8 mouse cellular contexts compared by ENCODE assay signal in genomic region chr2:151605437-151605987, GRCm38 (mm10). TPM values are rescaled to one million over a fixed set of nuclear protein-coding genes. Genes with fewer than 3 reads are reported as not detected.
DNase-seq lines count a peak whose midpoint lies in the region; ATAC-seq and TF ChIP-seq lines count a peak whose summit lies in the region.

No protein-coding gene starts in this region.

- no peak overlapping the region for H3K4me2 ChIP-seq in forebrain, postnatal 0 days (ENCODE audit: low read depth)

- H3K27ac ChIP-seq in cerebellum, adult 2 months (ENCODE audit: insufficient read depth, low read length), result no peak overlapping the region
- peak overlapping the region; percentile 54; the same call in 1 of the 2 replicates for H3K27ac ChIP-seq in forebrain, postnatal 0 days (ENCODE audit: low read depth, low read length)
- peak overlapping the region; percentile 95 for H3K27ac ChIP-seq in layer of hippocampus, adult 2 months

- H3K27me3 ChIP-seq in cerebellum, adult 2 months (ENCODE audit: control insufficient read depth, insufficient read depth, low read length), result no peaks in the 10 kb centered on the region
- H3K27me3 ChIP-seq in forebrain, postnatal 0 days (ENCODE audit: insufficient read depth, low read length), result no peaks in the 10 kb centered on the region

- ATAC-seq in cerebellum, adult (ENCODE audit: insufficient number of reproducible peaks, low FRiP score, low TSS enrichment), result no peak
- peak; percentile 82 for ATAC-seq in forebrain, postnatal 0 days

- no peaks in the 10 kb centered on the region for H3K9me3 ChIP-seq in forebrain, postnatal 0 days (ENCODE audit: low read length)

- no peak overlapping the region for H3K4me3 ChIP-seq in cerebellum, adult 2 months (replicated peaks; ENCODE audit: insufficient read depth, low read depth, low read length)
- no peak overlapping the region for H3K4me3 ChIP-seq in forebrain, postnatal 0 days (ENCODE audit: low read depth, low read length)
- peak overlapping the region; percentile 17; the same call in 1 of the 2 replicates for H3K4me3 ChIP-seq in layer of hippocampus, adult 2 months

- 21% methylated on average over 11 of the region's 11 CpGs for WGBS in cerebellum, adult 2 months
- WGBS in forebrain, postnatal 0 days, result 29% methylated on average over 11 of the region's 11 CpGs

- peaks cover 40% of the 10 kb centered on the region for H3K4me1 ChIP-seq in cerebellum, adult 2 months (ENCODE audit: control insufficient read depth, insufficient read depth, low read length)
- H3K4me1 ChIP-seq in forebrain, postnatal 0 days (ENCODE audit: insufficient read depth), result peaks cover 13% of the 10 kb centered on the region; the same call in 1 of the 2 replicates

- no peaks in the 10 kb centered on the region for H3K36me3 ChIP-seq in forebrain, postnatal 0 days (ENCODE audit: insufficient read depth)

- no peak for TF ChIP-seq POLR2A in cerebellum, adult 2 months (IDR thresholded peaks at IDR 0.05; ENCODE audit: borderline replicate concordance, insufficient read depth, low read length)

- no peak overlapping the region for H3K9ac ChIP-seq in forebrain, postnatal 0 days

- no peak for TF ChIP-seq CTCF in cerebellum, adult 2 months (IDR thresholded peaks at IDR 0.05; ENCODE audit: borderline replicate concordance, insufficient read depth, low read depth, low read length)
- no peak for TF ChIP-seq CTCF in forebrain, postnatal 0 days (IDR thresholded peaks at IDR 0.05; ENCODE audit: low read depth)
- TF ChIP-seq CTCF in layer of hippocampus, adult 2 months (conservative IDR thresholded peaks at IDR 0.05), result no peak

- peak; percentile 35 for DNase-seq in cerebellum, adult 11 months
- DNase-seq in cerebellum, adult 2 months, result peak; percentile 56 to 72
- DNase-seq in forebrain, postnatal 0 days, result peak; percentile 66
- DNase-seq in layer of hippocampus, adult 2 months (ENCODE audit: low spot score in 2 of 2), result peak; percentile 72 to 86
- DNase-seq in lung, postnatal 14 days, result peak; percentile 25
- peak; percentile 47 for DNase-seq in yolk sac, embryonic 10.5 days (ENCODE audit: low spot score)
- DNase-seq in kidney, adult 8-10 months, result no peak

RNA-seq across cellular contexts. Expression of gene Snph, which starts 26.9 kb away (rescaled TPM):
- polyA plus RNA-seq in cerebellum, adult 2 months (2012; rRNA removed), result 119 and 131 TPM in 2 replicates
- 37.7 and 39.6 TPM in 2 replicates for total RNA-seq in forebrain, postnatal 0 days (2014; rRNA removed)
- 12.8 and 18.3 TPM in 2 replicates for polyA plus RNA-seq in forebrain, postnatal 0 days (2015; fragmentation: Nextera tagmentation; extraction: Ambion mirVana)
- total RNA-seq in layer of hippocampus, adult 2 months (2021), result 100 to 1,000 TPM; 401 to 415 TPM

RNA-seq across cellular contexts. Expression of gene Sdcbp2, which starts 33.1 kb away (rescaled TPM):
- polyA plus RNA-seq in cerebellum, adult 2 months (2012; rRNA removed), result 1.2 and 1.3 TPM in 2 replicates
- total RNA-seq in forebrain, postnatal 0 days (2014; rRNA removed), result 0.90 and 1.1 TPM in 2 replicates
- 1.5 and 1.6 TPM in 2 replicates for polyA plus RNA-seq in forebrain, postnatal 0 days (2015; fragmentation: Nextera tagmentation; extraction: Ambion mirVana)
- 1 to 10 TPM; 1.4 to 2.1 TPM for total RNA-seq in layer of hippocampus, adult 2 months (2021)

Comparison
In these comparisons a context has a peak if more than half of its experiments do, and no peak if none do; other contexts are left out.
1. DNase-seq: peak in cerebellum, adult 11 months (single experiment), cerebellum, adult 2 months (2 of 2), forebrain, postnatal 0 days (single experiment), layer of hippocampus, adult 2 months (2 of 2), lung, postnatal 14 days (single experiment) and yolk sac, embryonic 10.5 days (single experiment); none in kidney, adult 8-10 months (0 of 2).